Mouse (Mus musculus) heart, embryonic 13.5 days (tissue): ENCODE data around the gene Maml3. TPM values are rescaled to one million over a fixed set of nuclear protein-coding genes. Genes with fewer than 3 reads are reported as not detected.
A peak's percentile ranks its signal among the peaks of the same experiment; 100 is the strongest.

Experiments used
- ATAC-seq: fragments of 200-750 bp; cut with Nextera tagmentation; 2 replicates; pipeline ENCODE4 v1.8.0; 2017; ENCODE audit warnings: moderate TSS enrichment; ENCODE audit not compliant: insufficient number of reproducible peaks, low FRiP score, low TSS enrichment; ENCODE audit errors: extremely low read depth
- H3K27ac ChIP-seq: fragments of 300-500 bp; sonication (generic); replicated peaks from 2 replicates; pipeline ENCODE4 v1.5.1; 2015; ENCODE audit warnings: moderate library complexity, mild to moderate bottlenecking, inconsistent platforms
- H3K27me3 ChIP-seq: fragments of 300-500 bp; sonication (generic); replicated peaks from 2 replicates; pipeline ENCODE4 v1.6.1; 2015; ENCODE audit warnings: mild to moderate bottlenecking, inconsistent platforms
- H3K36me3 ChIP-seq: fragments of 300-500 bp; sonication (generic); 2 replicates; pipeline ENCODE4 v1.6.1; 2015; ENCODE audit warnings: mild to moderate bottlenecking, inconsistent platforms
- H3K4me1 ChIP-seq: fragments of 300-500 bp; sonication (generic); 2 replicates; pipeline ENCODE4 v1.6.1; 2015; ENCODE audit warnings: inconsistent platforms
- H3K4me2 ChIP-seq: fragments of 300-500 bp; sonication (generic); 2 replicates; pipeline ENCODE4 v1.6.1; 2015; ENCODE audit warnings: inconsistent platforms, mild to moderate bottlenecking, moderate library complexity
- H3K4me3 ChIP-seq: fragments of 300-500 bp; sonication (generic); 2 replicates; pipeline ENCODE4 v1.5.1; 2015; ENCODE audit warnings: moderate library complexity, mild to moderate bottlenecking, inconsistent platforms
- H3K9ac ChIP-seq: fragments of 300-500 bp; sonication (generic); 2 replicates; pipeline ENCODE4 v1.6.1; 2015; ENCODE audit warnings: inconsistent platforms, mild to moderate bottlenecking, moderate library complexity
- H3K9me3 ChIP-seq: fragments of 300-500 bp; sonication (generic); 2 replicates; pipeline ENCODE4 v1.6.1; 2016; ENCODE audit warnings: inconsistent platforms
- WGBS: fragments of 180-500 bp; shearing (Covaris S2); methylation state at CpG from one replicate; pipeline ENCODE4 v1.1.7; 2015; ENCODE audit warnings: mixed read lengths; 5-methylcytosine and 5-hydroxymethylcytosine counted together
- polyA plus RNA-seq: library from polyadenylated mRNA; unstranded; fragments of >200 nt; fragmentation: Nextera tagmentation; extraction: Ambion mirVana; gene quantifications from 2 replicates; pipeline ENCODE4 v1.2.1, GENCODE M21; 2015

Gene Maml3
- polyA plus RNA-seq, 1 experiment from 2014 or later = 2.1 TPM

GRCm38 (mm10) chr3:51904357-51904855, 200.5 kb downstream of the Maml3 start:
- H3K4me1 ChIP-seq = peaks cover 51% of the 10 kb centered on the region

DNA sequence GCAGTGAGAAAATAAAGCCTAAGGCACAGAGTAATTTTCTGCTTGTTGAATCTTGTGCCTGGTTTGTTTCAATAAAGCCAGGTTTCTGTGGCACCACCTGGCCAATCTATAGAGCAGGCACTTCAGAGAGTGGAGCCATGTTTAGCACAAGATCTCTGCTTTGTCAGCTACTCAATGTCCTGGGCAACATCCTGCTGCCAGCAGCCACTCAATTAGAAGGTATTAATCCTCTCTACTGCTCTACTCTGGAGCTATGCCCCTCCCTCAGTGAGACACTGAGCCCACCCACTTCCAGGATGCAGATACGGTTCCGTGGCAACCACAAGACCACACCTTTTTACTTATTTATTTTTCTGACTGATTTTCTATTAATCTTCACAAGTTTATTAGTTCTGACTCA, 203.7 kb downstream of the Maml3 start:
- Histone ChIP-seq H3K9ac (no peak overlapping the region), H3K4me3 (no peak overlapping the region), H3K4me2 (no peak overlapping the region), H3K4me1 (peaks cover 20% of the 10 kb centered on the region), H3K27ac (0 out of 2 replicates have a peak overlapping the region, but pooled peaks have one; percentile 32), H3K27me3 (no peaks in the 10 kb centered on the region), H3K36me3 (no peaks in the 10 kb centered on the region), H3K9me3 (no peaks in the 10 kb centered on the region)
- no peak for ATAC-seq
- WGBS = 40% methylated on average over 2 of the region's 2 CpGs

More at GRCm38 (mm10) chr3:51904357-51904855, 200.5 kb downstream of the Maml3 start:
- WGBS = 81% methylated on average over 12 of the region's 12 CpGs
- Histone ChIP-seq H3K27me3 (no peaks in the 10 kb centered on the region), H3K4me3 (no peak overlapping the region), H3K27ac (no peak overlapping the region), H3K9ac (no peak overlapping the region), H3K9me3 (no peaks in the 10 kb centered on the region), H3K4me2 (no peak overlapping the region), H3K36me3 (no peaks in the 10 kb centered on the region)
- ATAC-seq = no peak

DNA sequence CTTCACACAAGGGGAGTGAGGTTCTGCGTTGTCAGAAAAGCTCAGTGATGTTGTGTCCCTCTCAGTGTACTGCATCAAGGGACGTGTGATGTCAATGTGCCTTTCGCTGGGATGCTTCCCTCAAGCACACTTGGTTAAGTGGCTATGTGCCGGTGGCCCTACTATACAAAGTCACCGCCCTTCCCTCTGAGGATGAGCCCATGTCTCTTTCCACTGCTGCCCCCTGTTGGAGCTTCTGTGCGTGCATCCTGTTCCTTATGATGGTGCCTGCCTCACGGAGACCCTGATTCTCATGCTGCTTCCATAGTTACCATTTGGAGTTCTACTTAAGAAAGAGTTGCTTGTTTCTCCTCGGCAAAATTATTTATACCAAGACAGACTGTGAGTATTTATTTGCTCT, 210.4 kb downstream of the Maml3 start:
- H3K4me2 ChIP-seq = no peak overlapping the region
- H3K4me3 ChIP-seq = no peak overlapping the region
- H3K4me1 ChIP-seq = peaks cover 8% of the 10 kb centered on the region
- no peak overlapping the region for H3K9ac ChIP-seq
- H3K9me3 ChIP-seq = 0 out of 2 replicates have a peak, but pooled peaks cover 4% of the 10 kb centered on the region
- H3K27ac ChIP-seq = no peak overlapping the region
- H3K36me3 ChIP-seq = no peaks in the 10 kb centered on the region
- no peak for ATAC-seq
- 55% methylated on average over 8 of the region's 8 CpGs for WGBS
- H3K27me3 ChIP-seq = no peaks in the 10 kb centered on the region

GRCm38 (mm10) chr3:51891562-51892119, 213.2 kb downstream of the Maml3 start:
- Histone ChIP-seq H3K4me1 (peaks cover 25% of the 10 kb centered on the region), H3K9ac (no peak overlapping the region), H3K27ac (no peak overlapping the region), H3K4me3 (no peak overlapping the region), H3K4me2 (no peak overlapping the region), H3K27me3 (no peaks in the 10 kb centered on the region), H3K9me3 (0 out of 2 replicates have a peak, but pooled peaks cover 4% of the 10 kb centered on the region), H3K36me3 (no peaks in the 10 kb centered on the region)
- WGBS = 58% methylated on average over 10 of the region's 10 CpGs
- ATAC-seq = no peak

DNA sequence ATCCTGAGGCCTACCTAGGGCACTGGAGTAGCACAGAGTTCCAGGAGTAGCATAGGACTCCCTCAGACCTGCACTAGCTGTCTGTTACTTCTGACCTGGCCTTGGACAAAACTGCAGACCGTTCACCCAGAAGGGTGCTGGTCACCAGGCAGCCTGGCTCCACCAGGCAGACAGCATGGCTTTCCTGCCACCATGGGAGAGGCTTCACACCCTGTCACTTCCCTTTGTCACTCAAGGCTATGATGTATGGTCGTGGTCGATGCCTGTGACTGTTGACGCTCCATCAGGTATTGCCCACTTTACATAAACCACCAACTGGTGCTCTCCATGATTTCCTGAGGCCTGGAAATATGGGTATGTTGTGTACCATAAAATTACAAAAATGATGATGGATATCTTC, 214.7 kb downstream of the Maml3 start:
- Histone ChIP-seq H3K9me3 (no peaks in the 10 kb centered on the region), H3K4me2 (no peak overlapping the region), H3K36me3 (no peaks in the 10 kb centered on the region), H3K4me3 (no peak overlapping the region), H3K4me1 (peaks cover 25% of the 10 kb centered on the region), H3K9ac (peak overlapping the region; percentile 16; the same call in 1 of the 2 replicates), H3K27ac (0 out of 2 replicates have a peak overlapping the region, but pooled peaks have one; percentile 4), H3K27me3 (no peaks in the 10 kb centered on the region)
- 64% methylated on average over 4 of the region's 4 CpGs for WGBS
- no peak for ATAC-seq

DNA sequence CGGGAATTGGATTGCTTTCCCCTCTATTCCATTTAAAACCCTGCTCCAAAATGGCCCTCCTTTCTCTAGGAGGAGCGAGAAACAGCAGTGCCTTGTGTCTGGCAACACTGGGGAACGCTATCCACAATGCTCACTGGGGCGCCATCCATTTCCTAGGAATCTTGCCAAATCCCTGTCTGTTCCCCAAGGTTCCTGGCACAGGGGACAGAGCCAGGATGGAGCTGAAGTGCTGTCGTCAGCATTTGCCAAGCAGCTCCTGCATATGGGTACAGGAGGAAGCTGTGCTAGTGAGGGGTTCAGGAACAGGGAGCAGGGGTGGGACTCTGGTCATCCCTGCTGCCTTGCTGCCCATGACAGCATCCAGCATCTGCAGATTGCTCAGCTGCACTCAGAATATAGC, 215.1 kb downstream of the Maml3 start:
- Histone ChIP-seq H3K9me3 (no peaks in the 10 kb centered on the region), H3K4me1 (peaks cover 25% of the 10 kb centered on the region), H3K9ac (peak overlapping the region; percentile 16; the same call in 1 of the 2 replicates), H3K36me3 (no peaks in the 10 kb centered on the region), H3K4me2 (no peak overlapping the region), H3K4me3 (no peak overlapping the region), H3K27ac (0 out of 2 replicates have a peak overlapping the region, but pooled peaks have one; percentile 4), H3K27me3 (no peaks in the 10 kb centered on the region)
- ATAC-seq = no peak
- 51% methylated on average over 5 of the region's 5 CpGs for WGBS

DNA sequence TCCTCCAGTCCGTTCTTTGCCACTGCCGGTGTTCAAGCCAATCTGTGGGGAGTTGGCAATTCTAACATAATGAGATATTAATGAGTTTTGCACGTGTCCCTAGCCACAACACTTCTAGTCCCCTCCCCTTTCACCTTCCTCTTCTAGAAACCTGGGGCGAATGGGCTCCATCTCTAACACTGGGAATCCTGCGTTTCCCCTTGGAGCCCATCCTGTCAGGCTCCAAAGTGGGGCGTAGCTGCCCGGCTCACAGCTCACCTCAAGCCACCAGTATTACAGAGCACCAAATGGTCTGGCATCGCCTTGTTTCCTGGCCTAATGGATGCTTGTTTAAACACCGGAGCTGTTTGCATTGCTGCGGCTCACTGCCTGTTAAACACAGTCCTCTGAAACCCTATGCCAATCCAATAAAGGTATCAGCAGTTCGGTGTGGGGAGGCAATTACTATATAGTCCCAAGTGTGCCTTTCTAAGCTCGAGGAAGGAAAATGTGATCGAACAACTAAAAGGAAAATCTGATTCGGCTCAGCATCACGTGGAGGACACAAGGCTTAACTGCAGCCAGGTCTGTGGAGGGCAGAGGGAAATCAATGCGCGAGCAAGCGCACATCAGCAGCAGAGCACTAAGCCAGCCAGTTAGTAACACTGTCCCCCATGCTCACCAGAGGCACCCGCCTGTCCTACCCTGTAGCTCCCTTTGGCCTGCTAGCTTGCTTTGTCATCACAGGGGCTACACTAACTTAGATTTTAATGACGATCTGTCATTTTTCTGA, 216.0 kb downstream of the Maml3 start:
- no peaks in the 10 kb centered on the region for H3K36me3 ChIP-seq
- 16% methylated on average over 20 of the region's 20 CpGs for WGBS
- peaks cover 25% of the 10 kb centered on the region for H3K4me1 ChIP-seq
- peak overlapping the region; percentile 38 for H3K9ac ChIP-seq
- no peaks in the 10 kb centered on the region for H3K9me3 ChIP-seq
- H3K4me3 ChIP-seq = peak overlapping the region; percentile 20
- H3K27ac ChIP-seq = no peak overlapping the region
- H3K27me3 ChIP-seq = no peaks in the 10 kb centered on the region
- peak overlapping the region; percentile 63 for H3K4me2 ChIP-seq
- no peak for ATAC-seq

DNA sequence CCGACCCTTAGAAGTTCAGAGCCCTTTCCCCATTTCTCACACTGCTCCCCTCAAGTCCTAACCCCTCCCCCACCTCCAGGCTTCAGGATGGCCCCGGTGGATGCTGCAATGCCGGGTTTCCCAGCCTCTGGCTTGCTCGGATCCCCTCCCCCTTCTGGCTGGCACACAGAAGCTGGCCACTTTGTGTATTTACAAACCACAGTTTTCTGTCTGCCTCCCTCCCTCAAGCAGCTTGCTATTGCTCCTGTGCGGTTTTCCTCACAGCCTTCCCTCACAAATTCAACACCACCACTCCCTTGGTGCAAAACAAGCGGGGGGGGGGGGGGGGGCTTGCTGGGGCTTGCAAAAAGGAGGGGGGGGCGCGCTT, 216.6 kb downstream of the Maml3 start:
- 4% methylated on average over 8 of the region's 8 CpGs for WGBS
- no peak for ATAC-seq
- Histone ChIP-seq H3K36me3 (no peaks in the 10 kb centered on the region), H3K9ac (peak overlapping the region; percentile 38), H3K9me3 (no peaks in the 10 kb centered on the region), H3K27me3 (no peaks in the 10 kb centered on the region), H3K4me1 (peaks cover 25% of the 10 kb centered on the region), H3K4me3 (peak overlapping the region; percentile 20), H3K27ac (no peak overlapping the region), H3K4me2 (peak overlapping the region; percentile 63)

- WGBS = 70% methylated on average over 5 of the region's 5 CpGs
These were observed 219.0 kb downstream of the Maml3 start for GRCm38 (mm10) chr3:51885920-51886319.

GRCm38 (mm10) chr3:51885487-51885886, 219.4 kb downstream of the Maml3 start:
- H3K27me3 ChIP-seq = no peaks in the 10 kb centered on the region
- H3K9ac ChIP-seq = no peak overlapping the region
- H3K4me2 ChIP-seq = no peak overlapping the region
- H3K9me3 ChIP-seq = no peaks in the 10 kb centered on the region
- H3K4me3 ChIP-seq = no peak overlapping the region
- no peaks in the 10 kb centered on the region for H3K36me3 ChIP-seq
- peaks cover 45% of the 10 kb centered on the region for H3K4me1 ChIP-seq
- 89% methylated on average over 5 of the region's 5 CpGs for WGBS
- H3K27ac ChIP-seq = no peak overlapping the region
- ATAC-seq = no peak

More at GRCm38 (mm10) chr3:51885920-51886319, 219.0 kb downstream of the Maml3 start:
- no peak overlapping the region for H3K4me3 ChIP-seq
- H3K4me1 ChIP-seq = peaks cover 41% of the 10 kb centered on the region
- H3K9ac ChIP-seq = no peak overlapping the region
- H3K4me2 ChIP-seq = no peak overlapping the region
- no peaks in the 10 kb centered on the region for H3K27me3 ChIP-seq
- ATAC-seq = no peak
- H3K9me3 ChIP-seq = no peaks in the 10 kb centered on the region
- H3K27ac ChIP-seq = no peak overlapping the region
- H3K36me3 ChIP-seq = no peaks in the 10 kb centered on the region

DNA sequence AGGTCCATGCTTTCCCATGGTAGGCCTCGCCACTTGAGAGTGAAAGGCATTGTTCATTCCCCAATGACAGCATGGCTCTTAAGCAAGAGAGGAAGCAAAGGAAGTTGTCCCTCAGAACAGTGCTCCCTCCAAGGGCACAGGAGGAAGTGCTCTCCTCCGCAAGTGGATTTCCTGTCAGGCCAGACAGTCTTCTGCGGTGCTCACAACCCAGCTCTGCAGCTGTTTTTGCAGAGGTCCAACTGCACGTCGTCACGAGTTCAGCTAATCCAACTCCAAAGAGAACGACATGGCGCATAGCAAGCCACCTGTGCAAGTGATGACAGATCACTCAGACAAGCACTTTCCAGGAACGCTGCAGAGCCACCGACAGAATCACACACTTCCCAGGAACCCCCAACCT, 222.9 kb downstream of the Maml3 start:
- H3K4me3 ChIP-seq = no peak overlapping the region
- peaks cover 9% of the 10 kb centered on the region; the same call in 1 of the 2 replicates for H3K27me3 ChIP-seq
- no peak overlapping the region for H3K9ac ChIP-seq
- H3K9me3 ChIP-seq = no peaks in the 10 kb centered on the region
- 17% methylated on average over 10 of the region's 10 CpGs for whole genome bisulfite sequencing
- no peak; the same call in 1 of the 2 replicates for ATAC-seq
- peaks cover 40% of the 10 kb centered on the region for H3K4me1 ChIP-seq
- peak overlapping the region; percentile 61 for H3K27ac ChIP-seq
- H3K36me3 ChIP-seq = no peaks in the 10 kb centered on the region
- peak overlapping the region; percentile 42 for H3K4me2 ChIP-seq
